Mouse (Mus musculus): Measurements from ENCODE around the gene Higd1c. TPM values are rescaled to one million over a fixed set of nuclear protein-coding genes. Genes with fewer than 3 reads are reported as not detected.

Higd1c gene
- polyA plus RNA-seq, 1 experiment from 2014 or later: not detected

DNA sequence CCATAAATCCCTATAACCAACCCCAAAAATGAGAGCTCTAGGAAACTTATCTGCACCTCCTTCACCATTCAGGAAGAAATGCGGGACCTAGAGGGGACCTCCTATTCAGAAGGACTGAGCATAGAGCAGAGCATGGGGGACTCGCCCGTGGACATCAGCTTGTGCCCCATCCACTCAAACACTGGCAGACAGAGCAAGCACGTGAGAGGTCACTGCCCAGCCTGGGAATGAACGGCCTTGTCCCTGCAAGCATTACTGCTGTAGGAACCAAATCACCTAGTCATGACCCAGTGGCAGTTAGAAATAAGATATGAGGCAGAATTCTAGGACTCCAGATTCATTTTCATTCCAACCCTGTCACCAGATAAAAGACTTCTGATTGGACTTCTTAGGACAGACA, 47.4 kb downstream of the Higd1c start:
- Histone ChIP-seq H3K36me3 (ENCODE audit: control insufficient read depth, insufficient read depth, low read length) (no peaks in the 10 kb centered on the region; the same call in 1 of the 2 replicates), H3K27me3 (ENCODE audit: control insufficient read depth, insufficient read depth, low read length) (no peaks in the 10 kb centered on the region), H3K9me3 (ENCODE audit: control insufficient read depth, low read length) (no peaks in the 10 kb centered on the region), H3K4me2 (replicated peaks; ENCODE audit: low read depth) (no peak overlapping the region), H3K4me3 (ENCODE audit: low read depth, low read length) (no peak overlapping the region), H3K4me1 (replicated peaks; ENCODE audit: control insufficient read depth, insufficient read depth) (no peaks in the 10 kb centered on the region), H3K27ac (replicated peaks) (no peak overlapping the region), H3K9ac (ENCODE audit: low read length) (no peak overlapping the region)
- TF ChIP-seq EP300 (optimal IDR thresholded peaks at IDR 0.05) (no peak), CTCF (IDR thresholded peaks at IDR 0.05; ENCODE audit: low read depth) (no peak)
- WGBS: 80% methylated on average over 5 of the region's 5 CpGs
- DNase-seq (ENCODE audit: low spot score) (no peak), ATAC-seq (ENCODE audit: low FRiP score, low TSS enrichment) (no peak)

DNA sequence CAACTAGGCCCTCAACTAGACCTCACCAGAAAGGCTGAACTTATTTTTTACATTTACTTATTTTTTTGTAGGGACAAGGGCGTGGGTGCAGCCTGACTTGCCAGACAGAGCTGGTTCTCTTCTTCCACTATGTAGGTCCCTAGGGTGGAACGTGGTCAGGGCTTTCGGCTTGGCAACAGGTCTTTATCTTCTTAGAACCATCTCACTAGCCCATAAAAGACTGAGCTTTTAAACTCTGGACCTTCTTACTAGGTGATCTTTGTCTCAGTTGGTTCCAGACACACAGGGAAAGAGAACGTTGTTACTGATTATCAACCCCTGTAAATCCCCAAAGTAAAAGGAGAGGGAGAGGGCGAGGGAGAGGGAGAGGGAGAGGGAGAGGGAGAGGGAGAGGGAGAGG, 49.0 kb downstream of the Higd1c start:
- H3K4me1 ChIP-seq (replicated peaks; ENCODE audit: control insufficient read depth, insufficient read depth): no peaks in the 10 kb centered on the region
- no peak overlapping the region for H3K9ac ChIP-seq (ENCODE audit: low read length)
- 65% methylated on average over 4 of the region's 5 CpGs for WGBS
- H3K27ac ChIP-seq (replicated peaks): no peak overlapping the region
- TF ChIP-seq EP300 (optimal IDR thresholded peaks at IDR 0.05) (no peak), CTCF (IDR thresholded peaks at IDR 0.05; ENCODE audit: low read depth) (no peak)
- ATAC-seq (ENCODE audit: low FRiP score, low TSS enrichment) (no peak), DNase-seq (ENCODE audit: low spot score) (no peak)
- H3K27me3 ChIP-seq (ENCODE audit: control insufficient read depth, insufficient read depth, low read length): no peaks in the 10 kb centered on the region
- no peaks in the 10 kb centered on the region for H3K9me3 ChIP-seq (ENCODE audit: control insufficient read depth, low read length)
- no peaks in the 10 kb centered on the region; the same call in 1 of the 2 replicates for H3K36me3 ChIP-seq (ENCODE audit: control insufficient read depth, insufficient read depth, low read length)
- no peak overlapping the region for H3K4me2 ChIP-seq (replicated peaks; ENCODE audit: low read depth)
- H3K4me3 ChIP-seq (ENCODE audit: low read depth, low read length): no peak overlapping the region

DNA sequence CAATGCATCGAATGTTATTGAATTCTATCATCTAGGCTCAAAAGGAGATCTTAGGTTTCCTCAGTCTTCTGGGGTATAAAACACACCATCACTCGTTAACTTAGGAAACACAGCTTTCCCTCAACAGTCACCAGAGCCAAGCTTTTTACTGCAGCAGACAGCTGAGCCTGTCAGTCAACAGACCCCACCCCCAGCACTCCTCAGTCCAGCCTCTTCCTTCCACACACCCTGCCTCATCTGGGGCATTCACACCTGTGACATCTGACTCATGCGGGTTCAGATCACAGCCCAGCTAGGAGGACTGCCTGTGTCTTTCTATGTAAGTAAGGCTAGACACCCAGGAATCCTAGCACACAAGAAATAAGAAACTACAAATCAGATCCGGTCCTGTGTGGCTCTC, 49.7 kb downstream of the Higd1c start:
- TF ChIP-seq EP300 (optimal IDR thresholded peaks at IDR 0.05): no peak
- no peak for TF ChIP-seq CTCF (IDR thresholded peaks at IDR 0.05; ENCODE audit: low read depth)
- Histone ChIP-seq H3K27me3 (ENCODE audit: control insufficient read depth, insufficient read depth, low read length) (no peaks in the 10 kb centered on the region), H3K9me3 (ENCODE audit: control insufficient read depth, low read length) (no peaks in the 10 kb centered on the region), H3K27ac (replicated peaks) (no peak overlapping the region), H3K4me2 (replicated peaks; ENCODE audit: low read depth) (no peak overlapping the region), H3K4me3 (ENCODE audit: low read depth, low read length) (no peak overlapping the region), H3K9ac (ENCODE audit: low read length) (no peak overlapping the region), H3K36me3 (ENCODE audit: control insufficient read depth, insufficient read depth, low read length) (no peaks in the 10 kb centered on the region; the same call in 1 of the 2 replicates), H3K4me1 (replicated peaks; ENCODE audit: control insufficient read depth, insufficient read depth) (no peaks in the 10 kb centered on the region)
- WGBS: 57% methylated on average over 4 of the region's 4 CpGs
- ATAC-seq (ENCODE audit: low FRiP score, low TSS enrichment) (no peak; the same call in 1 of the 2 replicates), DNase-seq (ENCODE audit: low spot score) (no peak)

DNA sequence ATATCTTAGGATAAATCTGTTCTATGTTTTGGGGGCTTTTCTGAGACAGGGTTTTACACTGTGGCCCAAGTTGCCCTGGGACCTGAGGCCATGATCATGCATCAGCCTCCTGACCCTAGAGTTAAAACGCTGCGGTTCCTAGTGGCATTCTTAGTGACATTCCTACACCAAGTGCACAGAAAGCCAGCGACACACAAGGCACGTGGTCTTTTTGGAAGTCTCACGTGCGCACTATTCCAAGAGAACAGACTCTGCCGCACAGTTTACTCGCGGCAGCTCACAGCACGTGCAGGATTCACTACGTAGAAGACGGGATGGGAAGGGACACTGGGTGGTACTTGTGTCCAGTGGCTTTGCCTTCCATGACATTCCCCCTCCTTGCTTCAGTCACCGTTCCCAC, 50.6 kb downstream of the Higd1c start:
- Histone ChIP-seq H3K36me3 (ENCODE audit: control insufficient read depth, insufficient read depth, low read length) (no peaks in the 10 kb centered on the region; the same call in 1 of the 2 replicates), H3K27me3 (ENCODE audit: control insufficient read depth, insufficient read depth, low read length) (no peaks in the 10 kb centered on the region), H3K4me2 (replicated peaks; ENCODE audit: low read depth) (no peak overlapping the region), H3K9me3 (ENCODE audit: control insufficient read depth, low read length) (no peaks in the 10 kb centered on the region), H3K9ac (ENCODE audit: low read length) (no peak overlapping the region), H3K4me1 (replicated peaks; ENCODE audit: control insufficient read depth, insufficient read depth) (no peaks in the 10 kb centered on the region), H3K4me3 (ENCODE audit: low read depth, low read length) (no peak overlapping the region), H3K27ac (replicated peaks) (no peak overlapping the region)
- WGBS: 91% methylated on average over 13 of the region's 13 CpGs
- TF ChIP-seq CTCF (IDR thresholded peaks at IDR 0.05; ENCODE audit: low read depth): no peak
- TF ChIP-seq EP300 (optimal IDR thresholded peaks at IDR 0.05): no peak
- ATAC-seq (ENCODE audit: low FRiP score, low TSS enrichment) (no peak), DNase-seq (ENCODE audit: low spot score) (no peak)

DNA sequence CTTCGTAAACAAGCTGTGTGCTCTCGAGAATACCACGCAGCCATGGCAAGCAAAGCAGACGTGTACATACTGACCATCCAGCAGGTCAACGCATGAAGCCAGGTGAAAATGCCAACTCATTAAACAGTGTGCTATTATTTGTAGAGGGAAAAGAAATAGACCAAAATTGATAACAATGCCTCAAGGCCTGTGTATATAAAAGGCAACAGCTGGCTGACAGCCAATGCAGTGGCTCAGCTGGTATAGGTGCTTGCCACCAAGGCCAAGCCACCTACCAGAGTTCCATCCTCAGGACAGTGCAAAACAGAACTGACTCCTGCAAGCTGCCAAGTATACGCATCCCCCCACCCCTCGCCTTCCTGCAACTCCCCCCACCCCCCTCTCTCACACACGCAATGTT, 51.3 kb downstream of the Higd1c start:
- H3K4me3 ChIP-seq (ENCODE audit: low read depth, low read length): no peak overlapping the region
- no peak overlapping the region for H3K9ac ChIP-seq (ENCODE audit: low read length)
- WGBS: 70% methylated on average over 8 of the region's 8 CpGs
- no peaks in the 10 kb centered on the region for H3K36me3 ChIP-seq (ENCODE audit: control insufficient read depth, insufficient read depth, low read length)
- ATAC-seq (ENCODE audit: low FRiP score, low TSS enrichment) (0 out of 2 replicates have a peak, but pooled peaks have one; percentile 56), DNase-seq (ENCODE audit: low spot score) (peak; percentile 67)
- no peak overlapping the region for H3K4me2 ChIP-seq (replicated peaks; ENCODE audit: low read depth)
- no peaks in the 10 kb centered on the region for H3K27me3 ChIP-seq (ENCODE audit: control insufficient read depth, insufficient read depth, low read length)
- TF ChIP-seq CTCF (IDR thresholded peaks at IDR 0.05; ENCODE audit: low read depth) (no peak), EP300 (optimal IDR thresholded peaks at IDR 0.05) (no peak)
- H3K4me1 ChIP-seq (replicated peaks; ENCODE audit: control insufficient read depth, insufficient read depth): no peaks in the 10 kb centered on the region
- H3K9me3 ChIP-seq (ENCODE audit: control insufficient read depth, low read length): no peaks in the 10 kb centered on the region
- no peak overlapping the region for H3K27ac ChIP-seq (replicated peaks)

DNA sequence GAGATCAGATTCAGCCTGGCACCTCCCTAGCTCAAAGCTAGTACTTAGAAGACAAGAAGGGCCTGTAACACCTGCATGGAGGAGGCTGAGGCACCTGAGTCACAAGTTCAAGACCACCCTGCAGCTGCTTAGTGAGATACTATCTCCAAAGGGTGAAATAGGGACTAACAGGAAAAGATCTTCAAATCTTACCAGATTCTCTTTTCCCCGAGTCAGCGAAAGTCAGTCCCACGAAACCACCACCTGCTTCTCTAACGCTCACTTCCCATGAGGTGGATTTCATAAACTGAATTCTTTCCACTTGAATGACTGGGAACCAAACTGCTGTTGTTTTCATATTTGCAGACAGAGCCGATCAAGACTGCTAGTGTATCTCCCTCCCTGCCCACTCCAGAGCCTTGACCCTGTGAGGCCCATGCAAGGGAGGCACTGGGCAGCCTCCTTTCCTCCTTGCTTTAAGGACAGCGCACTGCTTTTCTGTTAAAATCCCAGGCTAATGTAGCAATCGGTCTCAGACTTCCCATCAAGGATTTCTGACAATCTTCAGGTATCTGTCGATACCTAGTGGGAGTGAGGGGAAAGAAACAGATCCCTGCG, 53.6 kb downstream of the Higd1c start:
- Histone ChIP-seq H3K36me3 (ENCODE audit: control insufficient read depth, insufficient read depth, low read length) (no peaks in the 10 kb centered on the region), H3K4me1 (replicated peaks; ENCODE audit: control insufficient read depth, insufficient read depth) (no peaks in the 10 kb centered on the region; the same call in 1 of the 2 replicates), H3K4me3 (ENCODE audit: low read depth, low read length) (no peak overlapping the region), H3K9ac (ENCODE audit: low read length) (no peak overlapping the region), H3K4me2 (replicated peaks; ENCODE audit: low read depth) (no peak overlapping the region), H3K27me3 (ENCODE audit: control insufficient read depth, insufficient read depth, low read length) (no peaks in the 10 kb centered on the region), H3K9me3 (ENCODE audit: control insufficient read depth, low read length) (no peaks in the 10 kb centered on the region), H3K27ac (replicated peaks) (no peak overlapping the region)
- TF ChIP-seq CTCF (IDR thresholded peaks at IDR 0.05; ENCODE audit: low read depth): no peak
- TF ChIP-seq EP300 (optimal IDR thresholded peaks at IDR 0.05): no peak
- no peak for DNase-seq (ENCODE audit: low spot score)
- WGBS: 80% methylated on average over 9 of the region's 9 CpGs
- ATAC-seq (ENCODE audit: low FRiP score, low TSS enrichment): no peak

All from stomach, postnatal 0 days (tissue).